Mouse (Mus musculus) Patski (cell line): ENCODE data around the gene Eif4g1. TPM values are rescaled to one million over a fixed set of nuclear protein-coding genes. Genes with fewer than 3 reads are reported as not detected.

ENCODE experiments used
- ATAC-seq: fragments of 100-300 bp; one replicate; pipeline ENCODE4 v1.8.0; 2021
- CTCF ChIA-PET: fragments of 350-600 bp; sonication (Branson Sonifier 250); formaldehyde crosslinking; loops from one replicate; lab custom pipeline; 2022; ENCODE audit warnings: inconsistent platforms; lab: Charles Lee
- POLR2A ChIA-PET: fragments of 350-600 bp; sonication (Branson Sonifier 250); formaldehyde crosslinking; loops from one replicate; lab custom pipeline; 2022; ENCODE audit warnings: antibody characterized with exemption, inconsistent platforms; lab: Charles Lee
- DNase-seq: peaks from one replicate; pipeline ENCODE4 v3.0.0-alpha.2; 2011; ENCODE audit warnings: low read depth, low spot score
- H3K27me3 ChIP-seq: fragments of 371-371 bp; one replicate; pipeline ENCODE4 v1.5.1; 2021
- CTCF ChIP-seq: fragments of 100-300 bp; IDR thresholded peaks from one replicate; pipeline ENCODE4 v1.5.1; 2021
- in situ Hi-C: fragments of 300-500 bp; cut with MboI; formaldehyde crosslinking; loops from 3 replicates; pipeline ENCODE4 v1.11.1; 2018; ENCODE audit warnings: low pct_unique_long_range_greater_than_20kb, mixed read lengths
- polyA plus RNA-seq: library from polyadenylated mRNA; unstranded; gene quantifications from one replicate; pipeline ENCODE4 v1.2.3, GENCODE M21; 2021

Gene Eif4g1
- polyA plus RNA-seq, 1 experiment from 2014 or later: 336 TPM

DNA sequence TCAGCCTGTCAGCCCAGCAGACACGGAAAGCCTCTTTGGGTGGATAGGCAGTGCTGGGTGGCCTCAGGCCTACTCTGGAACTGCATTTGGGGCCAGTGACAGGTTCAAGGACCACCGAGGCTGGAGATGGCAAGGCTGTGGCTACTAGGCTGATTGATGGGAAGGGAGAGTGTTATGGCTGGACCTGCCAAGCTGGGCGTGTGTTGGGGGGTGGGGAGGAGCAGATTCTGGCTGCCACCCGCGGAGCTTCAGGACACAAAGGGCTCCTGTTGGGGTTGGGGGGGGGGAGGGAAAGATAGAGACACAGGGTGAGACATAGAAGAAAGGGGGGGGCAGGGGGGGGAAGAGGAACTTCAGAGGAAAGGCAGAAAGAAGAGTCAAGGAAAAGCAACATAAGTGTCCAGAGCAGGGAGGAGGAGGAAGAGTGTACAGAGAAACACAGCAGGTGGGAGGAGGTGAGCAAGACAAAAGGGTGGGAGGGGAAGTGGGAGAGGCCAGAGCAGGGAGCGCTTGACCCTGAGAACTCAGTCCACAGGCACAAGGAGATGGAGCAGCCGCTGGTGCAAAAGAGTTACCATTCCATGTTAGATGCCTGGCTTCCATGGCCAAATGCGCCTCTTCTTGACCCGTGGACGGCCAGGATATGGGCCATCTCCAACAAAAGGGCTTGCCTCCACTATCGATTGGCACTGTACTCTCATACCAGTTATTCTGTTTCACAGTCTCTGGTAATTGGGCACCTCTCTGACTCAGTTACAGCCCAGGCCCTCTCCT, 46.4 kb downstream of the Eif4g1 start:
- in situ Hi-C loops: loop anchor here (25.0 kb wide), 1 partner anchor 1548 kb away; the partner anchor contains the start of gene Tra2b
- POLR2A ChIA-PET: interaction anchor here (1.0 to 1.6 kb wide), 3 partner anchors 10 to 46 kb away, joined by 3 to 6 read pairs (median 3); partner anchors contain the start of gene Eif4g1
- TF ChIP-seq CTCF: no peak
- CTCF ChIA-PET: interaction anchor here (1.2 to 1.6 kb wide), 2 partner anchors 12 to 13 kb away, joined by 3 read pairs; no protein-coding TSS in a partner anchor
- no peaks in the 10 kb centered on the region for H3K27me3 ChIP-seq
- no peak for ATAC-seq
- no peak for DNase-seq

DNA sequence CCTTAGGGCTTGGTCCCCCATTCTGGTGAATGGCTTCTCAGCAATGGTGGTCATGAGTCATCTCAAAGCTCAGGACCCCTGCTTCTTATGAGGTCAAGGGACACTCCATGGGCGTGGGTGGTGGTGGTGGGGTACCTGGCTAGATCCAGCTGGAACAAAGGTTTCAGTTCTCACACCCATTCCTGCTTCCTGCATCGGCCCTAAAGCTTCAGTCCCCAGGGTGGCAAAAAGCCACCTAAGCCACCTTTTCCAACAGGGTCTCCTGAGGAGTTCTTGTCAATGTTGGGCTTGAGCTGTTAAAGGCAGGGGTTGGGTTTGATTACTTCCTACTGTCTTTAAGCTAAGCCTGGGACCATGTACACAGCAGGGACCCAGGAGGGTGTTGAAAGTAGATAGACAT, 47.0 kb downstream of the Eif4g1 start:
- ATAC-seq (no peak), DNase-seq (no peak)
- H3K27me3 ChIP-seq: no peaks in the 10 kb centered on the region
- ChIA-PET CTCF (interaction anchor here (1.2 to 1.6 kb wide), 2 partner anchors 12 to 14 kb away, joined by 3 read pairs; no protein-coding TSS in a partner anchor), POLR2A (interaction anchor here (0.6 to 1.6 kb wide), 3 partner anchors 11 to 174 kb away, joined by 3 to 6 read pairs (median 3); partner anchors contain the start of gene Eif4g1)
- no peak for TF ChIP-seq CTCF
- in situ Hi-C loops: loop anchor here (25.0 kb wide), 1 partner anchor 1547 kb away; the partner anchor contains the start of gene Tra2b

DNA sequence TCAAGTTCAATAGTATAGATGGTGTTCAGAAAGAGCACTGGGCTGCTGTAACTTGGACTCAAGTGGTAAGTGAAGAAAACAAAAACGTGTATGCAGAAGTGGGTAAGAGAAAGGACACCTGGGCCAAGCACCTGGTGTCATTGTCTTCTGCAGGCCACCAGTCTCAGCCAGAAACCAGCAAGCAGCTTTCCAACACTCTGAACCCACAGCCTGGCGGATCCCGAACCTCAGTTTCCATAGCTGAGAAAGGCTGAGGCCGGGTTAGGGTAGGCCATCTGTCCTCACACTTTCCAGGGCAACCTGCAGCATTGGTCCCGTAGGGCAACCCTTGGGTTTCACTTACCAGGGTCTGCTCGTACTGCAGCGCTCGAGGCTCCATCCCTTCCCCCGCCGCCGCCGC, 47.5 kb downstream of the Eif4g1 start:
- ChIA-PET POLR2A (interaction anchor here (0.6 to 1.6 kb wide), 3 partner anchors 11 to 175 kb away, joined by 3 to 6 read pairs (median 3); partner anchors contain the start of gene Eif4g1), CTCF (interaction anchor here (1.2 to 1.6 kb wide), 2 partner anchors 13 to 14 kb away, joined by 3 read pairs; no protein-coding TSS in a partner anchor)
- in situ Hi-C loops: loop anchor here (25.0 kb wide), 1 partner anchor 1547 kb away; the partner anchor contains the start of gene Tra2b
- no peaks in the 10 kb centered on the region for H3K27me3 ChIP-seq
- TF ChIP-seq CTCF: no peak
- DNase-seq (no peak), ATAC-seq (no peak)

DNA sequence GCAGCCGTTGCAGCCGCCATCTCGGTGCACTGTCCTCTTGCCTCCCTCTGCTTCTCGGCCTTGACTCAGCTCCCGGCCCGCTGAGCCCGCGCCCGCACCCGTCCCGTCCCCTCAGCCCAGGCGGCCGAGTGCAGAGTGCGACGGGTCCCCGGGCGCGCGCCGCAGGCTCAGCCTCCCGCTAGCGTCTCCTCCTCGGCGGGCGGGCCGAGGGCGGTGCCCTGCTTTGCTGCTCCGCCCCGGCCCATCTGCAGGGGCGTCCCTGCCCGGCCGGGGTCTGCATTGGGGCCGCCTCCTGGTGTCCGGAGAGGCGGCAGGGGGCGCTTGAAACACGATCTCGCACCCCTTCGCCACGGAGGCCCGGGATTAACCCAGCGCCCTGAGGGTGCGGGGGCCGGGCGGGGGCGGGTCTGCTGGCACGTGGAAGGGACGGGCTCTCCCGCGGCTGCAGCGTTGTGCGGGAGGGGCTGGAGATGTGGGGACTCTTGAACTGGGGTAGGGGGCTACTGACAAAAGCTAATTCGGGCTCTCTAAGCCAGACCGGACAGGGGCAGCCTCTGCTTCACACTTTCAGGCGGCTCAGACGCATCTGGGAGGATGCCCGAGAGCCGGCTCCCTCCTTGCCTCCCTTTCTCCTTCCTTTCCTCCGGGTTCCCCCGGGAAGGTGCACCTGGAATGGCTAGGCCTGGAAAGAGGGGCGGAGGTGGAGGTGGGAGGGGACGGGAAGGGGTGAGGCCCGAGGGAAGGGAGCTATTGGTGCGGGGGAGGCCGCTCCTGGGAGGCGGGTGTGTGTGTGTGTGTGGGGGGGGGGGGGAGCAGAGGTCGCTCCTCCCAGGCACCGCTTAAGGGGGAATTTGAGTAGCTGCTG, 48.1 kb downstream of the Eif4g1 start:
- TF ChIP-seq CTCF: no peak
- DNase-seq (no peak), ATAC-seq (peak; percentile 62)
- ChIA-PET CTCF (interaction anchor here (1.2 to 3.2 kb wide), 3 partner anchors 15 to 46 kb away, joined by 3 to 16 read pairs (median 4); no protein-coding TSS in a partner anchor), POLR2A (interaction anchor here (0.6 to 1.6 kb wide), 6 partner anchors 12 to 175 kb away, joined by 3 to 6 read pairs (median 3); partner anchors contain the start of gene Abcf3)
- in situ Hi-C loops: loop anchor here (25.0 kb wide), 1 partner anchor 1546 kb away; the partner anchor contains the start of gene Tra2b
- no peaks in the 10 kb centered on the region for H3K27me3 ChIP-seq

DNA sequence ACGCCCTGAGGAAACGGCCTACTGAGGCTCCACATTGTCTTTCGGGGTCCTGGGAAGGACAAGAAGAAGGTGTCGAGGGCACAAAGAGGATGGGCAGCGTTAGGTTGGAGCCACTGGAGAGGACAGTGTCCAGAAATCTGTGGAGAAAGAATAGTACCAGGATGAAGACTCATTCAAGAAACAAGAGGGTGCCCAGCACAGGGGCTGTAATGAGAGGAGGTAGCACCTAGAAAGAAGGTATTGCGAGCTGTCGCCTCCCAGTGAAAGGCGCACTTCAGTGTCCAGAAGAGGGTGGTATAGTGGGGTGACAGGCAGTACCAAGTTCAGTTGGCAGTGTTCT, 48.7 kb downstream of the Eif4g1 start:
- TF ChIP-seq CTCF: no peak
- no peak for ATAC-seq
- ChIA-PET CTCF (interaction anchor here (0.9 to 3.2 kb wide), 4 partner anchors 12 to 48 kb away, joined by 3 to 16 read pairs (median 4); no protein-coding TSS in a partner anchor), POLR2A (interaction anchor here (0.8 to 1.3 kb wide), 6 partner anchors 27 to 169 kb away, joined by 3 to 4 read pairs (median 3); partner anchors contain the start of gene Abcf3)
- in situ Hi-C loops: loop anchor here (25.0 kb wide), 1 partner anchor 1545 kb away; the partner anchor contains the start of gene Tra2b
- no peak for DNase-seq
- H3K27me3 ChIP-seq: no peaks in the 10 kb centered on the region

DNA sequence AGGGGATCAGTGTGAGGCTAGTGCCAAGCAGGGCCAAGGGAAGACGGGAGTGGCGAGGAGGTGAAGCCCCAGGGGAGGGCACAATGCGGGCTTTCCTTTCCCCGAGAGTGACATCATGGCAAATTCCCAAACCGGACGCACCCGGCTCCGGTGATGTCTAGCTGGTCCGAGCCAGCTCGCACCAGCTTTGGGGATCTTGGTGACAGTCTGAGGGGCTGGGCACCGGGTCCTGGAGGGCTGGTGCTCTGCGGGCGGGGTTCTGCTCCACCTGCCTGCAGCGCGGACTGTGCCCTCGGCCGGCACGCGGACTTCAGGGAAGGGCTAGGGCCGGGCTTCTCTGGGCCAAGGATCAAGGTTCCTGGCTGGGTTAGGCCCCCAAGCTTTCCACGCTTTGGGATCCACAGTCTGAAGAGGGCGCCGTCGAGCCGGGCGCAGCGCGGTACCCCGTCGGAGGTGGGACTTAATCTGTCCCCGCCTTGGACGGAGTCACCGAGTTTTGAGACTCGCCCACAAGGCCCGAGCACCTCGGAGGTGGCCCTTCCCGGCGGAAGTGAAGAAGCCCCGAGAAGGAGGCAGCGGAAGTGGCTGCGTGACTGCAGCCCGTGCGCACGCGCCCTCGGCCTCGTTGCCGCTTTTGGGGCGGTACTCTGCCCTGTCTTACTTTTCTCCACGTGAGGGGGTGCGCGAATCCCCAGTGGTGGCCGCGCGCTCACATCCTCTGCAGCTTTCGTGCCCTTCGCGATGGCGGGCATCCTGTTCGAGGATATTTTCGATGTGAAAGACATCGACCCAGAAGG, 49.3 kb downstream of the Eif4g1 start, which contains the start of the genes Polr2h and Clcn2:
Gene Polr2h, plus strand, starts transcription at position 485 of the 797 bp plus-strand sequence.
Gene Clcn2, minus strand, starts transcription at position 566 of the 797 bp plus-strand sequence.
- no peak for TF ChIP-seq CTCF

DNA sequence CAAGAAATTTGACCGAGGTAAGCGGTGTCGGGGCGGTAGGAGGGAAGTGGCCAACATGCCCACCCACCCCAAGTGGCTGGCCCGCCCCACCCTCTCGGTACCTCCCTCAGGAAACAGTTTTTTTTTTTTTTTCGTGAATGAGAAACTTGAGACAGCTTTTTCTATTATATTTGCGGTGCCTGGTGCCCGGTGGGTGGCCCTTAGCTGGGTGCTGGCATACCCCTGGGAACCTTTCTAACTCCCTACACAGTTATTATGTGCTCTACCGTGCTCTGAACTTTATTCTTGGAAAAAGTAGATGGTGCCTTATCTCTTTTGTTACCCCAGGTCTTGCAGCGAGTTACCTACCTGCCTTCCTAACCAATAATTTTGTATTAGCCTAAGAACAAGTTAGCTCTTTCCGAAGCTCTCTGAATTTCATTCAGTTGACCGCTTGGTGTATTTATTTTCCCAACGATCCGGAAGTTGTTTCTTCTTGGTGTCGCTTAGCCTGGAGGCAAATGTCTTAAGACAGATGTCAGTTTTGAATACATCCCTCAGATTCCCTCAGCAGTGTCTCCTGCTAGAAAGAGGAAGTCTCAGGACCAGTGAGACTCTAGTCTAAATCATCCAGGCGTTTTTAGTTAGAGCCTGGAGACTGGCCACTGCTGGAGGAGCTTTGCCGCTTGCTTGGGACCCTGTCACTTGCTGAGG, 50.0 kb downstream of the Eif4g1 start:
- in situ Hi-C loops: loop anchor here (25.0 kb wide), 1 partner anchor 1544 kb away; the partner anchor contains the start of gene Tra2b
- ChIA-PET CTCF (interaction anchor here (0.9 to 3.2 kb wide), 7 partner anchors 9 to 48 kb away, joined by 3 to 16 read pairs (median 3); no protein-coding TSS in a partner anchor), POLR2A (interaction anchor here (1.3 to 1.4 kb wide), 3 partner anchors 9 to 46 kb away, joined by 3 to 4 read pairs (median 3); no protein-coding TSS in a partner anchor)
- H3K27me3 ChIP-seq: no peaks in the 10 kb centered on the region
- ATAC-seq (peak; percentile 7), DNase-seq (no peak)
- no peak for TF ChIP-seq CTCF

More for the DNA sequence above, 49.3 kb downstream of the Eif4g1 start, which contains the start of the genes Polr2h and Clcn2:
- POLR2A ChIA-PET: interaction anchor here (0.8 to 1.4 kb wide), 7 partner anchors 9 to 169 kb away, joined by 3 to 4 read pairs (median 3); partner anchors contain the start of gene Abcf3
- ATAC-seq (peak; percentile 84), DNase-seq (peak; percentile 87)
- no peaks in the 10 kb centered on the region for H3K27me3 ChIP-seq
- in situ Hi-C loops: loop anchor here (25.0 kb wide), 1 partner anchor 1545 kb away; the partner anchor contains the start of gene Tra2b
- CTCF ChIA-PET: interaction anchor here (0.9 to 3.2 kb wide), 5 partner anchors 10 to 47 kb away, joined by 3 to 16 read pairs (median 3); no protein-coding TSS in a partner anchor

DNA sequence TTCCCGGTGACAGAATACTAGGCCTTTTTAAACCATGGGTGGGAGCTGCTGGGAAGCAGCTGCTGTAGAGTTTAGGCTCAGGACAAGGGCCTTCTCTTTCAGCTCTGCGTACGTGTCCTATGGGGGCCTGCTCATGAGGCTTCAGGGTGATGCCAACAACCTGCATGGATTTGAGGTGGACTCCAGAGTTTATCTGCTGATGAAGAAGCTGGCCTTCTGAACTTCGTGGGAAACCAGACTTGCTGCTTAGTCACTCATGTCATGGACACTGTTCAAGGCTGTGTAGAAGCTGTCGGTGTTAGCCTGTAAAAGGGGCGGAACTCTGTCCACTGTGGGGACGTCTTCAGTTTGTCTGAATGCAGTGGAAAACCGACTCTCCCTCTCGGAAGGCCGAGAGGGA, 53.7 kb downstream of the Eif4g1 start:
- ChIA-PET POLR2A (interaction anchor here (0.6 kb wide), 1 partner anchor 27 kb away, joined by 6 read pairs; no protein-coding TSS in a partner anchor), CTCF (interaction anchor here (1.2 to 2.8 kb wide), 2 partner anchors 28 to 40 kb away, joined by 3 to 12 read pairs; no protein-coding TSS in a partner anchor)
- TF ChIP-seq CTCF: no peak
- no peak for DNase-seq
- in situ Hi-C loops: loop anchor here (5.0 to 25.0 kb wide), 2 partner anchors 40 to 1540 kb away; partner anchors contain the start of gene Tra2b
- ATAC-seq: no peak
- no peaks in the 10 kb centered on the region for H3K27me3 ChIP-seq
